Mouse (Mus musculus) lung, embryonic 16.5 days (tissue): ENCODE results near the gene Tspan31. TPM values are rescaled to one million over a fixed set of nuclear protein-coding genes. Genes with fewer than 3 reads are reported as not detected.
"Not testable (repeated sequence)": the region's sequence is repeated elsewhere in the genome, so short reads cannot be mapped to it uniquely, and the experiment has no call there.

Source experiments
- ATAC-seq: fragments of 200-750 bp; cut with Nextera tagmentation; 2 replicates; pipeline ENCODE4 v1.8.0; 2017; ENCODE audit warnings: low read depth, mild to moderate bottlenecking, moderate library complexity
- H3K27ac ChIP-seq: fragments of 300-500 bp; sonication (generic); 2 replicates; pipeline ENCODE4 v1.5.1; 2014; ENCODE audit warnings: mild to moderate bottlenecking, control low read depth, low read length
- H3K27me3 ChIP-seq: fragments of 300-500 bp; sonication (generic); 2 replicates; pipeline ENCODE4 v1.6.1; 2014; ENCODE audit warnings: low read depth, low read length, mixed read lengths; ENCODE audit not compliant: control insufficient read depth, insufficient read depth
- H3K36me3 ChIP-seq: fragments of 300-500 bp; sonication (generic); 2 replicates; pipeline ENCODE4 v1.6.1; 2014; ENCODE audit warnings: low read length; ENCODE audit not compliant: control insufficient read depth, insufficient read depth
- H3K4me1 ChIP-seq: fragments of 300-500 bp; sonication (generic); replicated peaks from 2 replicates; pipeline ENCODE4 v1.6.1; 2014; ENCODE audit warnings: low read length, mixed read lengths; ENCODE audit not compliant: control insufficient read depth, insufficient read depth
- H3K4me2 ChIP-seq: fragments of 300-500 bp; sonication (generic); 2 replicates; pipeline ENCODE4 v1.6.1; 2014; ENCODE audit warnings: low read depth, low read length, control low read depth
- H3K4me3 ChIP-seq: fragments of 300-500 bp; sonication (generic); 2 replicates; pipeline ENCODE4 v1.5.1; 2014; ENCODE audit warnings: mild to moderate bottlenecking, low read length, control low read depth
- H3K9ac ChIP-seq: fragments of 300-500 bp; sonication (generic); 2 replicates; pipeline ENCODE4 v1.6.1; 2014; ENCODE audit warnings: low read length, control low read depth
- H3K9me3 ChIP-seq: fragments of 300-500 bp; sonication (generic); 2 replicates; pipeline ENCODE4 v1.6.1; 2016; ENCODE audit warnings: low read length; ENCODE audit not compliant: control insufficient read depth
- WGBS: fragments of 180-500 bp; shearing (Covaris S2); extraction: QIAGEN DNeasy Blood & Tissue Kit; methylation state at CpG from one replicate; pipeline ENCODE4 v1.1.7; 2014; 5-methylcytosine and 5-hydroxymethylcytosine counted together
- polyA plus RNA-seq: library from polyadenylated mRNA; unstranded; fragments of >200 nt; fragmentation: Nextera tagmentation; extraction: Ambion mirVana; gene quantifications from 2 replicates; pipeline ENCODE4 v1.2.1, GENCODE M21; 2015

Gene Tspan31
- polyA plus RNA-seq, 1 experiment from 2014 or later, result 165 TPM

- Histone ChIP-seq H3K4me1 (peaks cover 19% of the 10 kb centered on the region), H3K9ac (peak overlapping the region; percentile 41), H3K4me2 (peak overlapping the region; percentile 81), H3K27me3 (peaks cover 75% of the 10 kb centered on the region), H3K36me3 (no peaks in the 10 kb centered on the region), H3K9me3 (no peaks in the 10 kb centered on the region), H3K4me3 (peak overlapping the region; percentile 47), H3K27ac (no peak overlapping the region)
- peak; percentile 40; the same call in 1 of the 2 replicates for ATAC-seq
- 2% methylated on average over 27 of the region's 49 CpGs for WGBS
Observed at GRCm38 (mm10) chr10:127078677-127079575, 8.9 kb upstream of the Tspan31 start.

GRCm38 (mm10) chr10:127078001-127078676 is 8.1 kb upstream of the Tspan31 start:
- Histone ChIP-seq H3K27ac (no peak overlapping the region), H3K4me2 (peak overlapping the region; percentile 81; the same call in 1 of the 2 replicates), H3K36me3 (no peaks in the 10 kb centered on the region), H3K4me3 (peak overlapping the region; percentile 47), H3K9me3 (no peaks in the 10 kb centered on the region), H3K27me3 (peaks cover 67% of the 10 kb centered on the region), H3K9ac (no peak overlapping the region), H3K4me1 (peaks cover 19% of the 10 kb centered on the region)
- ATAC-seq, result no peak
- WGBS, result 5% methylated on average over 12 of the region's 12 CpGs

DNA sequence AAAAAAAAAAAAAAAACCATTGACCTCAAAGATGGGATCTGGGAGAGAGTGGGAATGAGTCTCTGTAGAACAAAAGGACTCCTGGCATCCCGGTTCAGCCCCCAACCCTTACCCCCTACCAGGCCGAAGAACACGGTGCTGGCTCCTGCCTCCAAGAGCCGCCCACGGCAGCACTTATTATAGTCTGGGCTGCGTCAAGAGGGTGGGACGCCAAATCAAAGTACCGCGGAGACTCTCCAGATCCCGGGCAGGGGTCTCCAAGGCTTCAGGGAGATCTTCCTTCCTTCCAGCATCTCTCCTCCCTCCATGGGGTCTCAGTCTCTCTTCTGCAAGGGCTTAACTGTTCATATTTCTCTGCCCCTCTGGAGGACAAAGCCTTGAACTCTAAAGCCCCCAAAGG is 7.5 kb upstream of the Tspan31 start:
- Histone ChIP-seq H3K27ac (no peak overlapping the region), H3K36me3 (no peaks in the 10 kb centered on the region), H3K4me3 (no peak overlapping the region), H3K9me3 (no peaks in the 10 kb centered on the region), H3K4me2 (no peak overlapping the region), H3K9ac (no peak overlapping the region), H3K4me1 (peaks cover 19% of the 10 kb centered on the region), H3K27me3 (peaks cover 62% of the 10 kb centered on the region)
- 13% methylated on average over 10 of the region's 10 CpGs for WGBS
- ATAC-seq, result no peak

GRCm38 (mm10) chr10:127076082-127076481 is 6.0 kb upstream of the Tspan31 start:
- no peak overlapping the region for H3K9ac ChIP-seq
- H3K4me1 ChIP-seq, result peaks cover 16% of the 10 kb centered on the region
- H3K4me2 ChIP-seq, result no peak overlapping the region
- no peaks in the 10 kb centered on the region for H3K36me3 ChIP-seq
- H3K4me3 ChIP-seq, result no peak overlapping the region
- H3K27me3 ChIP-seq, result peaks cover 48% of the 10 kb centered on the region
- 26% methylated on average over 4 of the region's 4 CpGs for WGBS
- no peaks in the 10 kb centered on the region for H3K9me3 ChIP-seq
- no peak overlapping the region for H3K27ac ChIP-seq
- ATAC-seq, result no peak

GRCm38 (mm10) chr10:127075651-127076050 is 5.6 kb upstream of the Tspan31 start:
- Histone ChIP-seq H3K9ac (no peak overlapping the region), H3K27me3 (peaks cover 44% of the 10 kb centered on the region), H3K27ac (no peak overlapping the region), H3K4me2 (no peak overlapping the region), H3K4me3 (no peak overlapping the region), H3K4me1 (peaks cover 17% of the 10 kb centered on the region), H3K36me3 (no peaks in the 10 kb centered on the region), H3K9me3 (no peaks in the 10 kb centered on the region)
- 58% methylated on average over 8 of the region's 8 CpGs for WGBS
- no peak for ATAC-seq

- peaks cover 16% of the 10 kb centered on the region for H3K4me1 ChIP-seq
- no peak for ATAC-seq
- H3K36me3 ChIP-seq, result no peaks in the 10 kb centered on the region
- no peak within 1 kb of the TSS for H3K4me2 ChIP-seq
- H3K9ac ChIP-seq, result no peak within 1 kb of the TSS
- no peak within 1 kb of the TSS for H3K4me3 ChIP-seq
- WGBS, result 56% methylated on average over 9 of the region's 9 CpGs
- H3K27me3 ChIP-seq, result peaks cover 38% of the 10 kb centered on the region
- H3K9me3 ChIP-seq, result no peaks in the 10 kb centered on the region
- H3K27ac ChIP-seq, result no peak within 1 kb of the TSS
Observed at GRCm38 (mm10) chr10:127075080-127075479, 5.0 kb upstream of the Tspan31 start, which contains the start of gene Agap2. TSS of gene Agap2 (plus strand) at chr10:127075284.

GRCm38 (mm10) chr10:127073981-127074380 is 3.9 kb upstream of the Tspan31 start:
- WGBS, result 87% methylated on average over 1 of the region's 1 CpGs
- Histone ChIP-seq H3K9ac (no peak overlapping the region), H3K36me3 (no peaks in the 10 kb centered on the region), H3K9me3 (no peaks in the 10 kb centered on the region), H3K27ac (no peak overlapping the region), H3K4me1 (peaks cover 10% of the 10 kb centered on the region), H3K4me3 (no peak overlapping the region), H3K4me2 (no peak overlapping the region), H3K27me3 (peaks cover 27% of the 10 kb centered on the region)
- no peak for ATAC-seq

- not testable (repeated sequence) for H3K9ac ChIP-seq, H3K27ac ChIP-seq, H3K9me3 ChIP-seq, ATAC-seq, H3K4me3 ChIP-seq, H3K4me2 ChIP-seq, H3K36me3 ChIP-seq
- peaks cover 19% of the 10 kb centered on the region for H3K4me1 ChIP-seq
- WGBS, result 65% methylated on average over 2 of the region's 2 CpGs
- H3K27me3 ChIP-seq, result peaks cover 17% of the 10 kb centered on the region
Observed at GRCm38 (mm10) chr10:127072969-127073368, 2.9 kb upstream of the Tspan31 start.

DNA sequence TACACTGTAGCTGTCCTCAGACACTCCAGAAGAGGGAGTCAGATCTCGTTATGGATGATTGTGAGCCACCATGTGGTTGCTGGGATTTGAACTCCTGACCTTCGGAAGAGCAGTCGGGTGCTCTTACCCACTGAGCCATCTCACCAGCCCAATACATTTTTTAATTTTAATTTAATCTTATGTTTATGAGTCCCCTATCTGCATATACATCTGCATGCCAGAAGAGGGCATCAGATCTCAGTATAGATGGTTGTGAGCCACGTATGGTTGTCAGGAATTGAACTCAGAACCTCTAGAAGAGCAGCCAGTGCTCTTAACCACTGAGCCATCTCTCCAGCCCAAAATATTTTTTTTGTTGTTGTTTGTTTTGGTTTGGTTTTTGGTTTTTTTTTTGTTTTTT is 2.2 kb upstream of the Tspan31 start:
- Histone ChIP-seq H3K27me3 (peaks cover 10% of the 10 kb centered on the region), H3K36me3 (peaks cover 13% of the 10 kb centered on the region), H3K4me1 (peaks cover 19% of the 10 kb centered on the region)
- not testable (repeated sequence) for H3K27ac ChIP-seq, H3K4me2 ChIP-seq, H3K9ac ChIP-seq, H3K9me3 ChIP-seq, H3K4me3 ChIP-seq, ATAC-seq
- 75% methylated on average over 4 of the region's 4 CpGs for WGBS
